Mouse (Mus musculus) kidney, adult 8-10 months (tissue): ENCODE data around the gene Zfp839.
A peak's percentile ranks its signal among the peaks of the same experiment; 100 is the strongest.

Source experiments
- DNase-seq, 2 experiments: peaks; one replicate each; pipeline ENCODE4 v3.0.0; 2022

Zfp839 gene

DNA sequence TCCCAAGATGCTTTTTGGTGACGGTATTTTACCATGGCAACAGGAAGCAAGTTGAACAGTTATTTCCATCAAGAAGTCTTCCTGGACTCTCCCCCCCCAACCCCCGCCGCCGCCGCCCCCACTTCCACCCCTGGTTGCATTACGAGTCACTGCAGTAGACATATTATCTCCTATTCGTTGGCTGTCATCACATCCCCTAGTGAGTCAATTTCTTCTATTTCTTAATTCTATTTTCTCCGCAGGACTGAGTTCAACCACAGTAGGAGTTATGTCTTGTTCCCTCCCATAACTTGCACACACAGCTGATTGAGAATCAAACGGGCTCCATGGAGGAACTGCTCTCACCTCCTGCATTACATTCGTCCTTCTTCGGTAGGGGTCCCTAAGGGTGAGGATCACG lies 38.1 kb downstream of the Zfp839 start:
- no peak for DNase-seq

DNA sequence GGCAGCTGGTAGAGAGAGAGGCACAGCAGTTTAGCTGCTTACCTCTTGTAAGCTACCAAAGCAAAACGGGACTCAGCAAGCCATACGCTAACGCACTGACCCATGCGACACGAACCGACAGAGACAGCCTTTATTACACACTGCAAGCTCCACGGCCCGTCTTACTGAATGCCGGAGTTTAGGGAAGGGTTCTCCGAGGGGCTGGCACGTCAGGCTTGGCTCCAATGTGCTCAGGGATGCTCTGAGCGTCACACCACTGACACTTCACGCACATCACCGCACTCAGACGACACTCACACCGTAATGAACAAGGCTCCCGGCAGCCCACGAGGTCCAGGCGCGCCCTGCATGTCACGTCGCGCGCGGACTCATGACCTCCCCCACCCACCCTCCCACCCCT lies 38.6 kb downstream of the Zfp839 start:
- peak in 1 of 2 experiments; percentile 17 for DNase-seq

DNA sequence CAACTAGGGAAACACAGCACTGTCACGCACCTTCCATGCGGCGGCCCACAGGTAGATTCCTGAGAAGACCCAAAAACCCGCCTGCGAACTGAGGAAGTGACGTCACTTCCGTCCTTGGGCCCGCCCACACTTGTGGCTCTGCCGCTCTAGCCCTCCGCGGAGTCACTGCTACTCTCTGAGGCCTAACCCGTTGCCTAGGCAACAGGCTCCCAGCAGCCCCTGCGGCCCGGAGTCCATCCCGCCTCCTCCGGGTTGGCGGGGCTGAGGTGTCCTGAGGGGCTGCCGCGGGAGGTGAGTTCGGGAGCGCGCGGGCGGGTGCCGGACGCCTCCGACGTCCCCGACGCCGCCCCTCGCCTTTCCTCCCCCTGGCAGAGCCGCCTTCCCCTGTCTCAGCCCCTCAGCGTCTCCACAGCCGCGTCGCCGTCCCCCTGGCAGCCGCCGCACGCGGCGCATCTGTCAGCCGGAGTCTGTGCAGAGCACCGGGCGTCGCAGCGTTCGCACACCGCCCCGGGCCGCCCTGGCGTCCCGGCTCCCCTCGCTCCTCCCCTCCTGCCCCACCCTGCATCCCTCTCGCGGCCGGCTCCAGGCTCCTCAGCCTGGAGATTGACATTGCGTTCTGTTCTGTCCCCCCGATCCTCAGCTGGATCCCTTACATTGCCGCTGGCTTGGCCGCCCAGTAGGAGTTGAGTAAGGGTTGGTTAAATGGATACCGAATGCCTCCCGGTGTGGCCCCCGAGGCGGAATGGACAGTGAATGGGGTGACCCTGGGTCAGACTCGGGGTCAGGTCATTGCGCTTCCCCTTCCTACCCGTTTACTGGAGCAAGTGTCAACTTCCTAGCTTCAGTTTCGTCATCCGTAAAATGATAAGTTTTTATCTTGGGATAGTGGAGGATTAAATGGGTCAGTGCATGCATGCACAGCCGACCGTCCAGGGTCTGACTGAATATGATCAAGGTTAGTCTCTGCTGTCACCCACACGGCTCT lies 39.3 kb downstream of the Zfp839 start, which contains the start of the genes Cinp and Tecpr2:
TSS of gene Cinp (minus strand) at position 110 of the 985 bp plus-strand sequence.
TSS of gene Tecpr2 (plus strand) at position 229 of the 985 bp plus-strand sequence.
- DNase-seq: peak; percentile 95 to 97

DNA sequence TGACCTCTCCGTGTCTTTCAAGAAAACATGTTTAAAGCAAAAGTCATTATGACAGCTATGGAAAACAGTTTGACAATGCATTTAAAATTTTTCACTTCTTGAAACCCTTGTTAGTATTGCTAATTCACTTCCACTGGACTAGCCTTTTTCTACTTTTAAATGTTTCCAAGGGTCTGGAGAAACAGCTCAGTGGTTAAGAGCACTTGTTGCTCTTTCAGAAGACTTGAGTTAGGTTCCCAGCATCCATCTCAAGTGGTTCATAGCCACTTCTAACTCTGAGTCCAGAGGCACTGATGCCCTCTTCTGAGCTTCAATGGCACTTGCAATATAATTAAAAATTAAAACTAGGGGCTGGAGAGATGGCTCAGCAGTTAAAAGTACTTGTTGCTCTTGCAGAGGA lies 41.8 kb downstream of the Zfp839 start:
- DNase-seq: no peak

DNA sequence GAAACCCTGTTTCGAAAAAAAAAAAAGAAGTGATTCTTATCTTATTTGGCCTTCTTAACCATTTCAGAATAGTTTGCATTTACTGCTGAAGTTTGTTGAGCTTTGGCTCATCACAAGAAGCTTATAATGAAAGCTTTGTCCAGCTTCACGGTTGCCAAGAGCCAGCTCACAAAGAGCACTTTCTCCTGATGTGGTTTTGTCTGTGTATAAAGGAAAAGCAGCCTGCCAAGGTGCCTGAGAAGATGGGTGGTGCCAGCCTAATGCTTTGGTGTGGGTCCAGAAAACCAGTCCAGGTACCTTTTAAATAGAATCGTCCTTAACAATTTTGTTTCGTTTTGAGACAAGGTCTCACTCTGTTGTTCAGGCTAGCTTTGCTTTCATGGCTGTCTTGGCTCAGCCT lies 52.1 kb downstream of the Zfp839 start:
- no peak for DNase-seq

DNA sequence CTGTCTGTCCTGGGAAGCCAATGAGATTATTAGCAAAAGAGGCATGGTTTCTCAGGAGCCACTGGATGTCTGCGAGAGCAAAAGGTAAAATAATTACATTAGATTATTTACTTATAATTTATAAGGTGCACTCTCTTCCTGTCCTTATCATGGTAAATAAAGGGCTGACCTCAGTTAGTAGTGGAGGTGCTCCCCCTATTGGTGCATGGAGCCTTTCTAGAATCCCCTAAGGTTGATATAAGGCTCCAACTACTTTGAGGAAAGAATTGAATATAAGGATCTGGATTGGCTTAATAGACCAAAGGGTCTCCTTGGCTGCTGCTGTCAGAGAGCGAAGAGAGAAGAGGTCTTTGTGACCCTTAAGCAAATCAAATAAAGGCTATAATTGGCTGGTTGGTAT lies 53.5 kb downstream of the Zfp839 start:
- peak; percentile 25 to 53 for DNase-seq

DNA sequence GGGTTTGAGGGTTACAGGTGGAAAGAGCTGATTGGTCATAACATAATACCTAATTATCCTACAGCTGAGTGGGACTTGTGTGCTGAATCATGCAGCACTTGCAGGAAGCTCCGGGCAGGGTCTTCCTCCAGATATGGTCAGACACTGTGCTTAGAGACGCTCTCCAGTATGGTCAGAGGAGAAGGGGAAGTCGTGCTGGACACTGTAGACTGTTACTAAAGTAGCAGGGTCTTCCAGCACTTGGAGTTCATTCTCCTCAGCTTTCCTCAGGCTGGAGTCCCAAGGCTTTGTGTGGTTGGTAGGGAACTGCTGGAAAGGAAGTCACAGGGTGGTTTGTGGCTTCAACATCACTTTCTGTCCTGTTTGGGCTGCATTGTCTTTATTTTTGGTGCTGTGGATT lies 57.8 kb downstream of the Zfp839 start:
- no peak for DNase-seq

DNA sequence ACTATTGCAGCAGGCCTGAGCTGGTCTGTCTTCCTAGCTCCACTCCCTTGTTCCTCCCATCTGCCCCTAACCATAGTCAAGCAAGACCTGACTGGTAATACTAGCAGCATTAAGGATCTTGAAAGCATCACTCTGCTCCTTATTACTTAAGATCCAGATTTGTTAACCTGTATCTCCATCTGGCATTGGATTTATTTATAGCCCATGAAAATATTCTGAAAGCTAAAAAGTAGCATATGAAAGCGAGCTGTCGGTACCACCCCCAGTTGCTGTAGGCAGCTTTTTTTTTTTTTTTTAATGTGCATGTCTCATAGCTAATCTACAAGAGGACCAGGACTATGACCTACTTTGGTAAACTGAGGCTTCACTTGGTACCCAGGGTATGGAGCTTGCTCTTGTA lies 59.9 kb downstream of the Zfp839 start:
- DNase-seq: no peak

DNA sequence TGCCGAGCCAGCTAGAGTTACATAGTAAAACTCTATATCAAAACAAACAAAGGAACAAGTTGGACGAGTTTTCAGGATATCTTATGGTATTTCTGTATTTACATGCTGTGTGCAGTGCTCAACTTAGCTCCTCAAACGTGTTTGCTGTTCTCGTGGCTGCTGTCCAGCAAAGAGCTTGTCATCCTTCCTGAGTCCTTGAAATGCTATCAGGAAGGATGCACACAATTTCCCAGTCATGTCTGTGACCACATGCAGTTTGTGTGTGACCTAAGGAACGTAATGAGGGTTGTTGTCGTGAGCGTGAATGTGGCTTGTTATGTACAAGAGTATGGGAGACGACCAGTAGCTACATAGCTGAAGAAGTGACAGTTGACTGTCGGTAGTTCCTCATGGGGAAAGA lies 65.7 kb downstream of the Zfp839 start:
- DNase-seq: no peak
